Mouse (Mus musculus) spleen, adult 2 months (tissue): ENCODE results near the gene Ubiad1.

Source experiments
- CTCF ChIP-seq: fragments of 200-500 bp; IDR thresholded peaks from 2 replicates; pipeline ENCODE4 v1.5.1; 2011; ENCODE audit warnings: mild to moderate bottlenecking, inconsistent platforms; ENCODE audit not compliant: insufficient read depth, insufficient read length, insufficient replicate concordance; ENCODE audit errors: extremely low read depth
- POLR2A ChIP-seq: fragments of 200-500 bp; IDR thresholded peaks from 2 replicates; pipeline ENCODE4 v1.6.1; 2011; ENCODE audit warnings: low read depth, low read length, inconsistent platforms

DNA sequence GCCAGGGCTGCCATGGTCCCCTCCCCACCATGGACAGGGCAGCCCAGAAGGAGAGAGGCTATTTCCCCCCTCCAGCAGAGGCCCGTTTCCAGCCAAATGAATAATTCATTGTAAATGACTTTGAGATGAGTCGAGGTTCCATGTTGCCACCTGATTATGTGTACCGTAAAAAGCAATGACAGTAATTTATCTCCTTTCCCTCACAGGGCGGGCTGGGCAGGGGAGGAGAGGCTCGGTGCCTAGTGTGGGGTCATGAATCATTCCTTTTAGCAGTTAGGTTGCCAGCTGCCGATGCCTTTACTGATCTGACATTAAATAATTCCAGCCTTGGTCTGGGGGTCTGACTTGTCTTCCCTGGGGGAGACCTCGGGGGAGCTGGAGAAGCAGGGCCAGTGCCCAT is 54.9 kb downstream of the Ubiad1 start:
- TF ChIP-seq CTCF, result no peak
- no peak for TF ChIP-seq POLR2A
